Mouse (Mus musculus): ENCODE measurements around the gene Paxbp1. TPM values are rescaled to one million over a fixed set of nuclear protein-coding genes. Genes with fewer than 3 reads are reported as not detected.
"Not testable (repeated sequence)": the region's sequence is repeated elsewhere in the genome, so short reads cannot be mapped to it uniquely, and the experiment has no call there.

Paxbp1 gene
- polyA plus RNA-seq, 1 experiment from 2014 or later: 18.3 TPM

DNA sequence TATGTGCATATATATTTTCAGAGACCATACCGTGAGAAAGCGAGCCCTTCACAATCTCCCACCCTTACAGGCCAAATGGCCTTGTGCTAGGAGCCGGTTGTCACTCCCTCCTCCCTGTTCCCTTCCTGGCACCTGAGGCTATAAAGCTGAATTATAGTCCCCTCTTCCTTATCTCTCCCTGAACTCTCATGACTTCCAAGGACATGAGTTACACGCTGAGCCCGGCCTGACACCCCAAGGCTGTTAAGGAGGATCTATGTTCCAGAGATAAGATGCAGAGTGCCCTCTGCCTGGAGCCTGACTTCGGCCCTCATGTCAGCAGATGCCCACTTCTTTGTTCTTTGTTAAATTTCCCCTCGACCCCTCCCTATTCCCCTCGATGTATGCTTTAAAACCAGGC lies 31.1 kb upstream of the Paxbp1 start:
- not testable (repeated sequence) for H3K9me3 ChIP-seq (replicated peaks; ENCODE audit: control insufficient read depth, low read length); ATAC-seq (ENCODE audit: low read depth); H3K9ac ChIP-seq (ENCODE audit: low read depth, low read length); H3K4me3 ChIP-seq (ENCODE audit: low read depth, low read length); H3K27me3 ChIP-seq (ENCODE audit: control insufficient read depth, insufficient read depth, low read depth, low read length); H3K4me2 ChIP-seq (ENCODE audit: low read depth, low read length); H3K27ac ChIP-seq (ENCODE audit: low read length); H3K36me3 ChIP-seq (ENCODE audit: control insufficient read depth, insufficient read depth); H3K4me1 ChIP-seq (ENCODE audit: control insufficient read depth, low read depth, low read length)
- 68% methylated on average over 8 of the region's 8 CpGs for whole genome bisulfite sequencing (ENCODE audit: insufficient replicate concordance)

GRCm38 (mm10) chr16:91073163-91073892 lies 29.0 kb upstream of the Paxbp1 start:
- Histone ChIP-seq H3K27me3 (ENCODE audit: control insufficient read depth, insufficient read depth, low read depth, low read length) (peaks cover 3% of the 10 kb centered on the region), H3K27ac (ENCODE audit: low read length) (no peak overlapping the region), H3K4me2 (ENCODE audit: low read depth, low read length) (peak overlapping the region; percentile 4; the same call in 1 of the 2 replicates), H3K9me3 (replicated peaks; ENCODE audit: control insufficient read depth, low read length) (no peaks in the 10 kb centered on the region), H3K4me3 (ENCODE audit: low read depth, low read length) (no peak overlapping the region), H3K4me1 (ENCODE audit: control insufficient read depth, low read depth, low read length) (no peaks in the 10 kb centered on the region), H3K36me3 (ENCODE audit: control insufficient read depth, insufficient read depth) (no peaks in the 10 kb centered on the region), H3K9ac (ENCODE audit: low read depth, low read length) (no peak overlapping the region)
- peak; percentile 90 for ATAC-seq (ENCODE audit: low read depth)
- 32% methylated on average over 24 of the region's 24 CpGs for WGBS (ENCODE audit: insufficient replicate concordance)

GRCm38 (mm10) chr16:91072256-91072655 lies 27.9 kb upstream of the Paxbp1 start:
- Histone ChIP-seq H3K9ac (ENCODE audit: low read depth, low read length) (no peak overlapping the region), H3K9me3 (replicated peaks; ENCODE audit: control insufficient read depth, low read length) (no peaks in the 10 kb centered on the region), H3K4me2 (ENCODE audit: low read depth, low read length) (no peak overlapping the region), H3K4me1 (ENCODE audit: control insufficient read depth, low read depth, low read length) (no peaks in the 10 kb centered on the region), H3K27ac (ENCODE audit: low read length) (no peak overlapping the region), H3K27me3 (ENCODE audit: control insufficient read depth, insufficient read depth, low read depth, low read length) (peaks cover 3% of the 10 kb centered on the region), H3K36me3 (ENCODE audit: control insufficient read depth, insufficient read depth) (no peaks in the 10 kb centered on the region), H3K4me3 (ENCODE audit: low read depth, low read length) (no peak overlapping the region)
- no peak for ATAC-seq (ENCODE audit: low read depth)
- WGBS (ENCODE audit: insufficient replicate concordance): 76% methylated on average over 1 of the region's 1 CpGs

GRCm38 (mm10) chr16:91068969-91069368 lies 24.6 kb upstream of the Paxbp1 start:
- Histone ChIP-seq H3K27me3 (ENCODE audit: control insufficient read depth, insufficient read depth, low read depth, low read length) (peaks cover 3% of the 10 kb centered on the region), H3K9ac (ENCODE audit: low read depth, low read length) (no peak overlapping the region), H3K36me3 (ENCODE audit: control insufficient read depth, insufficient read depth) (no peaks in the 10 kb centered on the region), H3K4me3 (ENCODE audit: low read depth, low read length) (no peak overlapping the region), H3K4me2 (ENCODE audit: low read depth, low read length) (no peak overlapping the region), H3K27ac (ENCODE audit: low read length) (no peak overlapping the region), H3K4me1 (ENCODE audit: control insufficient read depth, low read depth, low read length) (no peaks in the 10 kb centered on the region), H3K9me3 (replicated peaks; ENCODE audit: control insufficient read depth, low read length) (no peaks in the 10 kb centered on the region)
- 41% methylated on average over 12 of the region's 12 CpGs for WGBS (ENCODE audit: insufficient replicate concordance)
- no peak for ATAC-seq (ENCODE audit: low read depth)

DNA sequence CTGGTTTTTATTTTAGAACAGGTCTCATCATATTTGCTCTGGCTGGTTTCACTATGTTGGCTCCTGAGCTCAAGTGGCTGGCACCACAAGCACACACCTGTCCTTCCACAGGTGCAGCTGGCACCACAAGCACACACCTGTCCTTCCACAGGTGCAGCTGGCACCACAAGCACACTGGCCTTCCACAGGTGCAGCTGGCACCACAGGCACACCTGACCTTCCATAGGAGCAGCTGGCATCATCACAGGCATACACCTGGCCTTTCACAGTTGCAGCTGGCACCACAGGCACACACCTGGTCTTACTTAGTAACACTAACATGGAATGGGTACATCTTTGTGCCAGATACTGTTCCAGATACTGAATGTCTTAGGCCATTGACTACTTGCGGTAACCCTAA lies 22.8 kb upstream of the Paxbp1 start:
- Histone ChIP-seq H3K4me1 (ENCODE audit: control insufficient read depth, low read depth, low read length) (no peaks in the 10 kb centered on the region), H3K9me3 (replicated peaks; ENCODE audit: control insufficient read depth, low read length) (no peaks in the 10 kb centered on the region), H3K4me3 (ENCODE audit: low read depth, low read length) (no peak overlapping the region), H3K27me3 (ENCODE audit: control insufficient read depth, insufficient read depth, low read depth, low read length) (peaks cover 3% of the 10 kb centered on the region), H3K9ac (ENCODE audit: low read depth, low read length) (no peak overlapping the region), H3K4me2 (ENCODE audit: low read depth, low read length) (no peak overlapping the region), H3K36me3 (ENCODE audit: control insufficient read depth, insufficient read depth) (no peaks in the 10 kb centered on the region), H3K27ac (ENCODE audit: low read length) (no peak overlapping the region)
- 85% methylated on average over 1 of the region's 1 CpGs for WGBS (ENCODE audit: insufficient replicate concordance)
- no peak for ATAC-seq (ENCODE audit: low read depth)

GRCm38 (mm10) chr16:91064583-91065365 lies 20.4 kb upstream of the Paxbp1 start:
- no peaks in the 10 kb centered on the region for H3K4me1 ChIP-seq (ENCODE audit: control insufficient read depth, low read depth, low read length)
- WGBS (ENCODE audit: insufficient replicate concordance): 65% methylated on average over 12 of the region's 12 CpGs
- no peaks in the 10 kb centered on the region for H3K9me3 ChIP-seq (replicated peaks; ENCODE audit: control insufficient read depth, low read length)
- no peak for ATAC-seq (ENCODE audit: low read depth)
- no peak overlapping the region for H3K27ac ChIP-seq (ENCODE audit: low read length)
- no peaks in the 10 kb centered on the region for H3K36me3 ChIP-seq (ENCODE audit: control insufficient read depth, insufficient read depth)
- H3K27me3 ChIP-seq (ENCODE audit: control insufficient read depth, insufficient read depth, low read depth, low read length): peaks cover 3% of the 10 kb centered on the region; the same call in 1 of the 2 replicates
- no peak overlapping the region for H3K4me3 ChIP-seq (ENCODE audit: low read depth, low read length)
- H3K9ac ChIP-seq (ENCODE audit: low read depth, low read length): no peak overlapping the region
- H3K4me2 ChIP-seq (ENCODE audit: low read depth, low read length): no peak overlapping the region

DNA sequence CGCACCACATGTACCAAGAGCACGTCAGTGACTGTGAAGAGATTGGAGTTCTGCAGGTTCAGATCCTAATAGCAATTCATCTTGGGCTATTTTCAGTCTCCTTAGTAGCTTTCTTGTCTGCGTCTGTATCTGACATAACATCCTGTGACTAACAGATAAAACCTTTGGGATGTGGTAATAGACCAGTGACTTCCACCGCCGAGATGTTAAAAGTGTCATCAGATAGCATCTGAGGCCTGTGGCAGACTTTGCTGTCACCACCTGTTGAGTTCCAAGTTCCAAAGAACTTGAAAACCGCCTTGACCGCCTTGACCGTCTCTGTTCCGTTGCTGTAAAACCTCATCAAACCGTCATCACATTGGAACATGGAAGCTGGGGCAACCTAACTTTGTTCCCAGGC lies 19.4 kb upstream of the Paxbp1 start:
- ATAC-seq (ENCODE audit: low read depth): no peak
- Histone ChIP-seq H3K4me1 (ENCODE audit: control insufficient read depth, low read depth, low read length) (no peaks in the 10 kb centered on the region), H3K27ac (ENCODE audit: low read length) (no peak overlapping the region), H3K36me3 (ENCODE audit: control insufficient read depth, insufficient read depth) (no peaks in the 10 kb centered on the region), H3K9me3 (replicated peaks; ENCODE audit: control insufficient read depth, low read length) (no peaks in the 10 kb centered on the region), H3K27me3 (ENCODE audit: control insufficient read depth, insufficient read depth, low read depth, low read length) (no peaks in the 10 kb centered on the region; the same call in 1 of the 2 replicates), H3K4me2 (ENCODE audit: low read depth, low read length) (no peak overlapping the region), H3K4me3 (ENCODE audit: low read depth, low read length) (no peak overlapping the region), H3K9ac (ENCODE audit: low read depth, low read length) (no peak overlapping the region)
- WGBS (ENCODE audit: insufficient replicate concordance): 59% methylated on average over 10 of the region's 10 CpGs

- no peak overlapping the region for H3K4me2 ChIP-seq (ENCODE audit: low read depth, low read length)
- 0 out of 2 replicates have a peak, but pooled peaks have one; percentile 5 for ATAC-seq (ENCODE audit: low read depth)
- WGBS (ENCODE audit: insufficient replicate concordance): 35% methylated on average over 13 of the region's 13 CpGs
Measured at GRCm38 (mm10) chr16:91061531-91062318, 17.4 kb upstream of the Paxbp1 start.

More at GRCm38 (mm10) chr16:91061531-91062318, 17.4 kb upstream of the Paxbp1 start:
- H3K4me1 ChIP-seq (ENCODE audit: control insufficient read depth, low read depth, low read length): no peaks in the 10 kb centered on the region
- no peak overlapping the region for H3K9ac ChIP-seq (ENCODE audit: low read depth, low read length)
- H3K36me3 ChIP-seq (ENCODE audit: control insufficient read depth, insufficient read depth): no peaks in the 10 kb centered on the region
- no peaks in the 10 kb centered on the region for H3K27me3 ChIP-seq (ENCODE audit: control insufficient read depth, insufficient read depth, low read depth, low read length)
- H3K4me3 ChIP-seq (ENCODE audit: low read depth, low read length): no peak overlapping the region
- H3K27ac ChIP-seq (ENCODE audit: low read length): no peak overlapping the region
- no peaks in the 10 kb centered on the region for H3K9me3 ChIP-seq (replicated peaks; ENCODE audit: control insufficient read depth, low read length)

All from liver, embryonic 16.5 days (tissue).